Mouse (Mus musculus): ENCODE measurements around the gene Trip11. TPM values are rescaled to one million over a fixed set of nuclear protein-coding genes. Genes with fewer than 3 reads are reported as not detected.
A peak's percentile ranks its signal among the peaks of the same experiment; 100 is the strongest.

Gene Trip11
- total RNA-seq, 1 experiment from 2014 or later: 121 TPM

DNA sequence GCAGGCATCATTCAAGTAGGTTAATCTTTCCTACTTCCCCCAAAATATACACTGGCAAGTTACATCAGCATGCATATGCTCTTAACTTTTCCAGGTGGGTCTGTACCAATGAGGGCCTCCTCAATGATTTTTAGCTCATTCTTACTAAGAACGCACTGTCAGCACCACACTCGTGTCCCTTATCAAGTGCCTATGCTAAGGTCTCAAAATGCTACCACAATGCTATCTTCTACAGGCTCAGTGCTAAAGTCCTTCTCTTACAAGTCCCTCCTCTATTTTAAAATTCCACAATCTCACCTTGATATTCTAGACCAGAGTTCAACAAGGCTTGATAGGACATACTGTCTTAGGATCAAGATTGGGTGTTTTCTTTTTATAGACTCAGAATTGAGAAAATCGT, 8.9 kb downstream of the Trip11 start:
- ATAC-seq (ENCODE audit: extremely low read depth, insufficient number of reproducible peaks, low FRiP score, poor library complexity, severe bottlenecking): no peak

DNA sequence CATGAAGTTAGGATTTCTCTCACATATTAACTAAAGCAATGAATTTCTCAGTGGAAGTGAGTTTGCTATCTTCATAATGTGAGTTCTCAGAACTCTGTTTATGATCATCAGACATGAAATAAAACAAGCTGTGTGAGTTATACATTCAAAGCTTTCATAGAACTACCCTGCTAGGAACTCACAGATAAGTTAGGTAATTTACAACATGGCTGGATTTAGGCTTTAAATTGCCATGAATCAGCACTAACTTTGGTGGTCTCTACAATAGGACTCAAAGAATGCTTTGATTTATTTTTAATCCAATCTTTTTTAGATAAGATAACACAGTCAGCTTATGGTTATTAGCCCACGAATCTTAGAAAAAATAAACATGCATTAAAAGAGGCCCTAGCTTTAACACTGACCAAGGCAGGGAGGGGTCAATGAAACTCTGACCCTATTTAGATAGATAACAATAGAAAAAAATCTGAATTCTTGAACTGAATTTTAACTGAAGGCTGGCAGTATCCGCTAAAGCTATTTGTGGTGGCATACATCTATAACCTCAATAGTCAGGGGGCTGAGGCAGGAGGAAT, 13.3 kb downstream of the Trip11 start:
- ATAC-seq (ENCODE audit: extremely low read depth, insufficient number of reproducible peaks, low FRiP score, poor library complexity, severe bottlenecking): no peak

DNA sequence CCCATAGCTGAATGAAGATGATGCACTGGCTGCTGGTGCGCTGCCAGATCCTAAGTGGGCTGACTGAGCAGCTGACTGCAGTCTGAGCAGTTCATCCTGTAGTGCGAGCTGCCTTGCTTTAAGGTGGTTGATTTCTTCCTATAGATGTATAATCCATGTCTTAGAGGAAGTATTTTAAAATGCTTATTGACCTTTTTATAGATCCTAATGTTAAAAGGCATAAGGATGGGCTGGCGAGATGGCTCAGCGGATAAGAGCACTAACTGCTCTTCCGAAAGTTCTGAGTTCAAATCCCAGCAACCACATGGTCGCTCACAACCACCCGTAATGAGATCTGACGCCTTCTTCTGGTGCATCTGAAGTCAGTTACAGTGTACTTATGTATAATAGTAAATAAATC, 14.1 kb downstream of the Trip11 start:
- ATAC-seq (ENCODE audit: extremely low read depth, insufficient number of reproducible peaks, low FRiP score, poor library complexity, severe bottlenecking): no peak

DNA sequence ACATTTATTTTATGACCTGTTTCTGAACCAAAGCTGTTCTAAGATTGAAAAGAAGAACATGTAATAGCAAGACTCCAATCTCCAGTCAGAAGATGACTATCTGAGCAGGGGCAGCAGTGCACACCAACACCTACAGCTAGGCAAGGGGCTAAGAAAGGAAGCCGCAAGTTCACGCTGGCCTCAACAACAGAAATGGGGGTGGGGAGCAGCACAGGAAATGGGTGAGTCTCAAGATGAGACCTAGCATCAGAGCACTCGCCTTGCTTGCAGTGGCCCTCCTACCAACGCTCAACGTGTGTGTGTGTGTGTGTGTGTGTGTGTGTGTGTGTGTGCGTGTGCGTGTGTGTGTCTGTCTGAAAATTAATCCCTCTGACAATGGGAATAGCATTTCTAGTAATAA, 16.0 kb downstream of the Trip11 start:
- ATAC-seq (ENCODE audit: extremely low read depth, insufficient number of reproducible peaks, low FRiP score, poor library complexity, severe bottlenecking): peak; percentile 36; the same call in 1 of the 2 replicates

DNA sequence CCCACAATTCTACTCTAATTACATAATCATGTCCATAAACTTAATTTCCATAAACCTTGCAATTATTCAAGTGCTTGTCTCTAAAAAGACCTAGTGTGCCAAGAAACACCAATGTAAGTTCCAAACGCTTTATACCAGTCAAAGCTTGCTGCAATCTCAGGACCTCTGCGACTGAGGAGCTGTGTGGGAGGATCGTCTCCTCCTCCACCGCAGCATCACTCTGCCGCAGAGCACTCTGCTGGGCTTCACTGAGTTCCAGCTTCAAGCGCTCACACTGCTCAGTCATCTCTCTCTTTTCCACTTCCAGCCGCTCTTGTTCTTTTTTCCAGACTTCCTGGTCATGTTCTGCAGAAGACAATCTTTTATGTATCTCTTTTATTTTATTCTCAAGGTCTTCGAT, 19.8 kb downstream of the Trip11 start:
- no peak for ATAC-seq (ENCODE audit: extremely low read depth, insufficient number of reproducible peaks, low FRiP score, poor library complexity, severe bottlenecking)

DNA sequence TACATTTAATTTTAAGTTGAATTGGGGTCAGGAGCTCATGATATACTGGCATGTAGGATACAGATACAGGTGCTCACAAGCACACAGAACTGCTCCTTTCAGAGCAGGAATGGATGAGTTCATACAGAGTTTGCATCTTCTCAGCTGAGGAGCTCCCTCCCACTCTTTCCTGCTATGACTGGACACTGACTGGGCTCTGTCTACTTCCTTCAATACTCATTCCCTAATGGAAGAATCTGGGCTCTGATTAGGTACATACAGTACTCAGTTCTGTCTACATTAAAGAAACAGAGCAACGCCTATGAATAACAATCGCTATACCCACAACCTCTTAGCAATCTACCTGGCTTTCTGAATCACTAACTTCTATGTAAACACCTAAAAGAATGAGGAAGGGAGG, 20.2 kb downstream of the Trip11 start:
- no peak for ATAC-seq (ENCODE audit: extremely low read depth, insufficient number of reproducible peaks, low FRiP score, poor library complexity, severe bottlenecking)

DNA sequence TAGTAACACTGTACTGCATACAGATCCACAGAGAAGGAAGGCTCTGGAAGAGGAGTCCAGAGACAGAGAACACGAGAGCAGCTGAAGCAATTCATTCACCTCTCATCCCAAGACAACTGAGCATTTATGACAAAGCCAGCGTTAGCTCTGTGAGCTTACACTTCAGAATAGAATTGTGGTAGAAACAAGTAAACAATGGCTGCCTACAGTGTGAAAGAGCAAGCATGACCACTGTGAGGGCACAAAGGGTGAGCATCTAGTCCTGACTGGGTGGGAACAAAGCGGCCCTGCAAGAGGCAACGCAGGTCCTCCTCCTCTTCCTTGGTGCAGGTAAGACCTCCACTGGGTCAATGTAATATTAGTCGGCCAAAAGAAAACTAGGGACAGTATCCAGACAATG, 22.0 kb downstream of the Trip11 start:
- ATAC-seq (ENCODE audit: extremely low read depth, insufficient number of reproducible peaks, low FRiP score, poor library complexity, severe bottlenecking): no peak

DNA sequence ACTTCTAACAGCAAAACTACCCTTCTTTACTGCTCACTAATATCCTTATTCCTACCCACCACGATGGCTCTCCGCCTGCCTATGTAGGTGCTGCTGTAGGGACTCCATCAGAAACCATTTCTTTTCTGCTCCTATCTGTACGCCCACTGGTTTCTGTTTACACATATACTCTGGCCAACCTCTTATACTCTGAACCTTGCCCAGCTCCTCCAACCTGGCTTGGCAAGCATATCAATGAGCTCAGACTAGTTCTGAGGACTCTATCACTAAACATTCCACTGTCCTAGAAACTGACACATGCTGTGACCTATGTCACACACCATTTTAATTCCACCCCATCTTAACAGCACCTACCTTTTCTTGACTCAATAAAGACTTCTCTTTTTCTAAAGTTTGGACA, 23.7 kb downstream of the Trip11 start:
- no peak for ATAC-seq (ENCODE audit: extremely low read depth, insufficient number of reproducible peaks, low FRiP score, poor library complexity, severe bottlenecking)

DNA sequence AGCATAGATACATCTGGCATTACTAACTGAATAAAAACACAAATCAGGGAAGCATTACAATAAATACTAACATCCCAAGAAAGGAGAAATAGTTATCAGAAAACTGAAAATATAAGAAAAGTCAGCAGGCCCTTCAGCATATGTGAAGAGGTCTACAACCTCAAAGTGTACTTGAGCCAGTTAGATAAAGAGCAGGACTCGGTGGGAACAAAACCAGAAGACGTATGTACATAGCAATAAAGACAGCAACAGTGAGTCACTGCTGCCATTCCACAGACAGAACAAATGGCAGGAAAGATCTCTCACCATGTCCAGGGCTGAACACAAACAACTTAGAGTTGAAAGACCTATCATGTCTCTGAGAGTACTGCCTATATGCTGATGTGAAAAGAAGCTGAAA, 24.8 kb downstream of the Trip11 start:
- no peak for ATAC-seq (ENCODE audit: extremely low read depth, insufficient number of reproducible peaks, low FRiP score, poor library complexity, severe bottlenecking)

DNA sequence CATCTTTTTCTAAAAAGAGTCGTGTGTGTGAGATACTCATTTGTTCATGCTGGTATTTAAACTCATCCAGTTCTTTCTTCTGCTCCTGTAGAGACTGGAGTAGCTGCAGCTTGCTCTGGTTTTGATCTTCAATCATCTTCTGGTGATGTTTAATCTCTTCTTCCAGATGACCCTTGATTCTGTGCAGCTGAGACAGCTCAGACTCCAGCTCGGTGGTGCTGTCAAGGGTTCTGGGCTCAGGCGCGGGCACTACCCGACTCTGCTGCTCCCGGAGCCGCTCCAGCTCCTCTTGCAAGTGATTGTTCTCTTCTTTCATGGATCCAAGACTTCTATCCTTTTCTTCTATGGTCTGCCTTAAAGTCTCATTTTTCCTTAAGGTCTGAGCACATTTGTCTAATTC, 28.1 kb downstream of the Trip11 start:
- ATAC-seq (ENCODE audit: extremely low read depth, insufficient number of reproducible peaks, low FRiP score, poor library complexity, severe bottlenecking): no peak

DNA sequence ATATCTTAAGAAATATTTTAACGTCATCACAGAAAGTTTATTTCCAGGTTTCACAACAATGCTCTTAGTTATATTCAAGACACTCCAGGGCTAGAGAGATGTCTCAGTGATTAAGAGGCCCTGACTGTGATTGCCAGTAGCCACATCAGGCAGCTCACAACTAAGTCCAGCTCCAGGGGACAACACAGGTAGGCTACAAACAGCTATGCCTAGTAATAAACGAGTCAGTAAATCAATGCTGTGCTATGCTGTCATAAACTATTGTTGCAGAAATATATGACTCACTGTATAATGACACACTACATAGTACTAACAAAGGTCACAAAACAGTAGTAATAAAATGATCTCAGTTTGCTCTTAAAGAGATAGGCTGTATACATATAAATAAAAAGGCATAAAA, 36.7 kb downstream of the Trip11 start:
- no peak for ATAC-seq (ENCODE audit: extremely low read depth, insufficient number of reproducible peaks, low FRiP score, poor library complexity, severe bottlenecking)

DNA sequence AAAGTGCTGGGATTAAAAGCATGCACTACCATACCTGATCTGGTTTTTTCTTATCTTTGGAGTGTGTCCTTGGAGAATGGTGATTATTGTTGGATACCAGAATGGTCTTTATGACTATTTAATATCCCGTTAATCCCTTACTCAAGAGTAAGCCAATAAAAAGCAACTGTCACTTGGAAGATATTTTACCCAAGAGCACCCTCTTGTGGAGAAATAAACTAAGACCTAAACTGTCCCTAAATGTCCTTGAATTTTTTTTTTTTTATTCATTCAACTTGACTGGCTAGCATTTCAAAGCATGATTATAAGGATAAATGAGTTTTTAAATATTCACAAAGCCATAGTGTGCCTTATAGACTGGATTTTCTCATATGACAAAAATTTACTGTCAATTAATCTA, 38.0 kb downstream of the Trip11 start:
- ATAC-seq (ENCODE audit: extremely low read depth, insufficient number of reproducible peaks, low FRiP score, poor library complexity, severe bottlenecking): no peak

DNA sequence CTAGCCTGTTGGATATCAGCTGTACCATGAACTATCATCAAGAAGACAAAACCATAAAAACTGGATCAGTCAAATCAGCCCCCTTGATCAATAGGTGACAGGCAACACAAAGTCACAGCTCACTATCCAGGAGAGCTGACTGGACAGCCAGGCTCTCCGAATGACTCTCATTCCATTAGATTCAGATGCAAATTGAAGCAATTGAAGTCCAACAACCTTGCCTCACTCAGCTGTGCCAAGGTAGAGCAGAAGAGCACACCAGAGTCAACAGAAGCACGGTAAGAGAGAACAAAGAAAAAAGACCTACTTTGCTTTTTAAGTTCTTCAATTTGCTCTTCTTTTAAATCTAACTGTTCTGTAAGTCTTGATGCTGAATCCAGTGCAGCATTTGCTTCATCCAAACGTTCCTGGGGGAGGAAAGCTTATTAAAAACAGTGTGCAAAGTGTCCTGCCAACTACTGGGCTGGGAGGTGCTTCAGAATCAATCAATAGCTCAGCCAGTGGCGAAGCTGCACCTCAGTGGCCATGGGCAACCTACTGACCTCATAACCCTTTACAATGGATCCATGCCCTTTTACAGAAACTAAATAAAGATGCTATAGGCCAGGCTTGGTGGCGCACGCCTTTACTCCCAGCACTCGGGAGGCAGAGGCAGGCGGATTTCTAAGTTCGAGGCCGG, 50.6 kb downstream of the Trip11 start:
- ATAC-seq (ENCODE audit: extremely low read depth, insufficient number of reproducible peaks, low FRiP score, poor library complexity, severe bottlenecking): no peak

DNA sequence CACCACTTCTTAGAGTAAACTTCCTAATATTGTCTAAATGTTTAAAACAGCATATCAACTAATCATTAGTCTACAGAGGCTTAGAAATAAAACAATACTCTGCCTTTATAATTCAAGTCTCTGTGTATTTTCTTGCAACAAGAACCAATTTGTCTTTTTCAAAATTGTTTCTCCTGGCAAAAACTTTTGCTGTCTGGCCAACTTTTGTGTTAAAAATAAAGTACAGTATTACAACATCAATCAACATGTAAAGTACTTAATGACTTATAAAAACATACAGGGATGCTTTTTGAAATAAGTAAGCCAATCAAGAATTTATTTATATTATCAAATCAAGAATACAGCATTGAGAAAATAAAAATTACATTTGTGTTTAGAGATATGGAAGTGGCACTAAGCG, 52.8 kb downstream of the Trip11 start:
- ATAC-seq (ENCODE audit: extremely low read depth, insufficient number of reproducible peaks, low FRiP score, poor library complexity, severe bottlenecking): no peak

DNA sequence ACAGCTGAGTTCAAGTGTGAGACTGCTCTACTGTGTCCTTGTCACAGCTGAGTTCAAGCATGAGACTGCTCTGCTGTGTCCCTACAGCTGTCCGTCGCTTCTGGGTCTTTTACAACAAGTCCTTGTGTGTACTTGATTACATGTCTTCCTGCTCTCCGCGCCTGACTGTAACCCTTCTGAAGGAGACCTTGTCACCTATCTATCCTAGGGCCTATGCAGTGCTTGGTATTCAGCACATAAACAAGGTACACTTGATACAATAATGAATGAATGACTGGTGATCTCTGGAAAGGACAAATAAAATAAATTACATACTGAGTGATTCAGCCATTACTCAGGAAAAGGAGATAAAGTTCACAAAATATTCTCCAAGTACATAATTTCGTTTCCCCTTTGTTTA, 55.1 kb downstream of the Trip11 start:
- ATAC-seq (ENCODE audit: extremely low read depth, insufficient number of reproducible peaks, low FRiP score, poor library complexity, severe bottlenecking): no peak

DNA sequence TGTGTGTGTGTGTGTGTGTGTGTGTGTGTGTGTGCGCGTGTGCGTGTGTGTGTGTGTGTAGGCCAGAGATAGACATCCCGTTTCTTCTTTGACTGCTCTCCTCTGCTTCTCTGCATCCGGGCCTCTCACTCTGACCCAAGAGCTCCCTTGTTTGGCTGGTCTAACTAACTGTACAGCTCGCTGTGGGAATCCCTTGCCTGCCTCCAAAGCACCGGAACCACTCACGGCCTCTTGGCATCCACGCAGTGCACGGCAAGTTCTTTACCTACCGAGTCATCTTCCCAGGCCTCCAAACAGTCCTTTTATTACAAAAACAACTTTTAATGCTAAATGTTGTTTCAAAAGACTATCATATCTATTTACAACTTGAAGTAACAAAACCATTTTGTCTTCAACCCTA, 58.7 kb downstream of the Trip11 start:
- ATAC-seq (ENCODE audit: extremely low read depth, insufficient number of reproducible peaks, low FRiP score, poor library complexity, severe bottlenecking): no peak

DNA sequence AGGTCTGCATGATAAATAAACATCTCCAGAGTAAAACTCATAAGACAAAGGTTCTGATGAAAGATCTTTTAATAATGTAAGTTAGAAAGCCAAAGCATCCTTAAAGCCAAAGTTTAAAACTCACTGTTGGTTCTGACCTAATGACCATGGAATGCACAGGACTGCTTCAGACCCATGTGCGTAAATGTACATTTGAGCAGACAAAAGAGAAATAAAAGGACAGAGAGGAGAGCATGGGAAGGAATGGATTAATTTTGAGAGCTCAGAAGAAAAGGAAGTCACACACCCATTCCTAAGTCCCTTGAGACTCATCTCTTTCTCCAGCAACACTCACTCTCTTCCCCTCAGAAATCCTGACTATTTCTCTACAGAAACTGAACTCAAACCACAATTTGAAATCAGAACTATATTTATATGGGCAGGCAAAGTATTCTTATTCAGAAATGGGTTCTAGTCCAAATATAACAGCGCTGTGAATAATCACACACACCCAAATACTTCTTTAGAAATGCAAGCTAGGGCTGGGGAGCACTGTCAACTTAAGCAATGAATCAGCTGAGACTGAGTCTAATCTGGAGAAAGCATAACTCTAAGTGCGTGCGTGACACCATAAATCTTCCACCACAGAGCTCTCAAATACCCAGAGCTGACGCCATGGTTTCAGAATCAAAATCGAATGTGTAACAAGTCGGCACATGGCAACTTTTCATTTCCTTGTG, 61.1 kb downstream of the Trip11 start:
- ATAC-seq (ENCODE audit: extremely low read depth, insufficient number of reproducible peaks, low FRiP score, poor library complexity, severe bottlenecking): no peak

DNA sequence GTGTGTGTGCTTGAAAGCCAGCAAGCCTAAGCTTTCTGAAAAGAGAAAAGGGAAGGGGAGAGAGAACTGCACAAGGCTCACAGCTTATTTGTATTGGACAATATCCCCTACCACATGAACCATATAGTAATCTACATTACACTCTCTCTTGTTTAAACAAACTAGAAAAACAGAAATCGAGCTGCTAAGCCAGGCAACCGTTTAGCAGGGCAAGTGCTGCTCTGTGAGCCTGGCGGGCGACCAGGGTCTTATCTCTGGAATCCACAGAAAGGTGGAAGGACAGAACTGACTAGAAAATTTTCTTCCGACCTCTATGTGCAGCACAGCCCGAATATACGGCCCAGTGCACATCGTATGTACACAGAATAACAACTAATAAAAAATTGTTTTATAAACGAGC, 61.8 kb downstream of the Trip11 start:
- ATAC-seq (ENCODE audit: extremely low read depth, insufficient number of reproducible peaks, low FRiP score, poor library complexity, severe bottlenecking): no peak

DNA sequence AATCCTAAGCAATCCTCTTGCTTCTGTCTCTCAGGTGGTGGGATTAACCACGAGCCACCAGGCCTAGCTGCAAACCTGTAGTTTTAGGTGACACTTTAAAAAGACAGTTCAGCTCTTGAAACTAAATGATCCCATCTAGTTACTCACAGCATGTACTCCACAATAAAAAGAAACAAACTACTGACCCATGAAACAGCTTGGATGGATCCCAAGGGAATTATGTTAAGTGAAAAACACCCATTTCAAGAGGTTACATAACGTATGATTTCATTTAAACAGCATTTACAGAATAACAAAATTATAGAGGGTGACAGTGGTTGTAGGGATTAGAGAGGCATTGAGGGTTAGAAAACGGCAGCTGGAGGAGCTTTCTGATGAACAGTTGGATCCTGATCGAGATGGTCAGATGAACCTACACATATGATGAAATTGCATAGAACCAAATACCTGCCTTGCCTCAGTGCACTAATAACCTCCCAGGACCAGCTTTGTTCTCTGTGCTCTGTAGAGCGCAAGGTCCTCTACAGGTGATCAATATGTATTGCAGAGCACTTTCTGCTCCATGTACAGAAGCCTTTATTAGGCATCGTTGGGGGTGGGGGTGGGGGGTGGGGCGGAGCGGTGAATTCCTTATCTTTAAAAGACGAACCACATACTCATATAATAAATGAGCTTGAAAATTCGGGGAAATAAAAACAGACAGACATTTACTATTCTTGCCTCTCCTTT, 76.4 kb downstream of the Trip11 start:
- no peak for ATAC-seq (ENCODE audit: extremely low read depth, insufficient number of reproducible peaks, low FRiP score, poor library complexity, severe bottlenecking)

DNA sequence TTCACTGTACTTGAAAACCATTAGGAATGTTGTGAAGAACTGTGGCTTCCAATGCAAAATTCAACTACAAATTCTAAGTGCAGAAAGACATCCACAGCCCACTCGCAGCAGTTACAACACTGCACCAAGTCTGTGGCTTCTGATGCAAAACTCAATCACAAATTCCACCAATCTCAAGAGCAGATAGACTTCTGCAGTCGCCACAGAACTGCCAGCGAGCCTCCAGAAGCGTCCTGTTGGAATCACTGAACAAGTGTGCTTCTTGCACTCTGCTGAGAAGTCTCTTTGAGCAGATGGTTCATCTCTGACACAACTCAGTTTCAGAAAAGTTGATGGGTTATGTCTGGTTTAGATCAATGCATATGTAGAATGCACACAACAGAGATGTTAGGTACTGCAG, 78.4 kb downstream of the Trip11 start:
- no peak for ATAC-seq (ENCODE audit: extremely low read depth, insufficient number of reproducible peaks, low FRiP score, poor library complexity, severe bottlenecking)
